Mouse (Mus musculus) heart, adult 11 months (tissue): Measurements from ENCODE around the gene Pcgf2.
"Not testable (repeated sequence)": the region's sequence is repeated elsewhere in the genome, so short reads cannot be mapped to it uniquely, and the experiment has no call there.

Experiments used
- DNase-seq: peaks from one replicate; pipeline ENCODE4 v3.0.0; 2022

The Pcgf2 gene

GRCm38 (mm10) chr11:97700003-97700745 is at the start of gene Pcgf2:
Pcgf2 (minus strand) TSS chr11:97700497.
- DNase-seq: peak; percentile 98

- DNase-seq: no peak
Observed at GRCm38 (mm10) chr11:97748496-97748895, 48.2 kb upstream of the Pcgf2 start.

GRCm38 (mm10) chr11:97747773-97748172 is 47.5 kb upstream of the Pcgf2 start:
- DNase-seq: peak; percentile 93

- no peak for DNase-seq
Observed at GRCm38 (mm10) chr11:97745331-97745721, 45.0 kb upstream of the Pcgf2 start.

GRCm38 (mm10) chr11:97744718-97745330 is 44.5 kb upstream of the Pcgf2 start:
- peak; percentile 100 for DNase-seq

GRCm38 (mm10) chr11:97744063-97744717 is 43.9 kb upstream of the Pcgf2 start, which contains the start of gene Pip4k2b:
Pip4k2b (minus strand) TSS chr11:97744704.
- DNase-seq: peak; percentile 97

GRCm38 (mm10) chr11:97743423-97743822 is 43.1 kb upstream of the Pcgf2 start:
- no peak for DNase-seq

GRCm38 (mm10) chr11:97742591-97742990 is 42.3 kb upstream of the Pcgf2 start:
- no peak for DNase-seq

GRCm38 (mm10) chr11:97742157-97742556 is 41.9 kb upstream of the Pcgf2 start:
- peak; percentile 91 for DNase-seq

- DNase-seq: peak; percentile 95
Observed at GRCm38 (mm10) chr11:97740190-97740589, 39.9 kb upstream of the Pcgf2 start.

- DNase-seq: no peak
Observed at GRCm38 (mm10) chr11:97739155-97739554, 38.9 kb upstream of the Pcgf2 start.

GRCm38 (mm10) chr11:97738703-97739102 is 38.4 kb upstream of the Pcgf2 start:
- no peak for DNase-seq

GRCm38 (mm10) chr11:97737600-97737999 is 37.3 kb upstream of the Pcgf2 start:
- DNase-seq: no peak

- no peak for DNase-seq
Observed at GRCm38 (mm10) chr11:97736645-97737044, 36.3 kb upstream of the Pcgf2 start.

GRCm38 (mm10) chr11:97734810-97735209 is 34.5 kb upstream of the Pcgf2 start:
- DNase-seq: not testable (repeated sequence)

- no peak for DNase-seq
Observed at GRCm38 (mm10) chr11:97733689-97734088, 33.4 kb upstream of the Pcgf2 start.

- no peak for DNase-seq
Observed at GRCm38 (mm10) chr11:97728730-97729129, 28.4 kb upstream of the Pcgf2 start.

- peak; percentile 93 for DNase-seq
Observed at GRCm38 (mm10) chr11:97728311-97728710, 28.0 kb upstream of the Pcgf2 start.

- no peak for DNase-seq
Observed at GRCm38 (mm10) chr11:97723709-97724108, 23.4 kb upstream of the Pcgf2 start.

GRCm38 (mm10) chr11:97721338-97721737 is 21.0 kb upstream of the Pcgf2 start:
- no peak for DNase-seq

- DNase-seq: no peak
Observed at GRCm38 (mm10) chr11:97719041-97719440, 18.7 kb upstream of the Pcgf2 start.

- peak; percentile 94 for DNase-seq
Observed at GRCm38 (mm10) chr11:97718281-97718860, 18.1 kb upstream of the Pcgf2 start.
